Mouse (Mus musculus) frontal cortex, adult (tissue): ENCODE measurements at regions not wholly inside any gene's neighbourhood (a gene's known extent, or its start where the extent isn't known, plus 50 kb on each side); places are given as distances from the start of the nearest gene placed in this dataset.
"Not testable (repeated sequence)": the region's sequence is repeated elsewhere in the genome, so short reads cannot be mapped to it uniquely, and the experiment has no call there.

ENCODE experiments used
- ATAC-seq: cut with Nextera tagmentation; 2 replicates; pipeline ENCODE4 v1.9.2; 2017; ENCODE audit warnings: mild to moderate bottlenecking, moderate library complexity, mixed read lengths; ENCODE audit not compliant: low TSS enrichment

DNA sequence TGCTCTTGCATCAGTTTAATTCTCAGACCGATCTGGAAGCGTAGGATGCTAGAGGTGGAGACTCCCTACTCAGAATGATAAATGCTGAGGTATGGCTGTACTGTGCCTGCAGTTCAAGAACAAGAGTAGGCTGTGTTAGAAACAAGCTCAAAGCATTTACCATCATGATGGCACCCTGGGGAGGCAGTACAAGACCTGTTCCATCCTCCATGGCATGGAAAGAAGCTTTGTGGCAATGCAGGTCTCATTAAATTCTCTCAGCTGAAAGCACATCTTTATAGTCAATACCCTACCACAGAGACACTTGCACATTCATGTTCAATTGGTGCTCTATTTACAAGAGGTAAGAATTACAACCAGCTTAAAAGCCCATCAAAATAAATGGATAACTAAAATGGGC is 209.5 kb downstream of the Tbl1xr1 start:
- ATAC-seq = no peak

GRCm38 (mm10) chr3:22293466-22293865 is 217.0 kb downstream of the Tbl1xr1 start:
- ATAC-seq = no peak

DNA sequence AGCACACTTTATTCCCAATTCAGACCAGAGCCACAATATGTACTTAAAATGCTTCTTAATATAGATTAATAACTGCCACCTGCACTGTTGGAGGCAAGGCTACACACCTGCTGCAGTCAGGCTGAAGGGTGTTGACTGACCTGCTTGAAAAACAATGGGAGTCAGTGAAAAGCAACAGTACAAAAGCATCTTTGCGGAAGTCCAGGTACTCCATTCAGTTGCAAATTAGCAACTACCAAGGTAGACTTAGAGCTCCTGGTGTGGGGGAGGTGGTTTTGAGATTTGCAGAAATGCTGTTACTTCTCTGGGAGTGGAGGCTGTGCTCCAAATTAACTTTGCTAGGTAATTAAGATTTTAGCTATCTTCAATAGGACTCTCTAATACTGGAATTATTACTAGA is 217.6 kb downstream of the Tbl1xr1 start:
- not testable (repeated sequence) for ATAC-seq

DNA sequence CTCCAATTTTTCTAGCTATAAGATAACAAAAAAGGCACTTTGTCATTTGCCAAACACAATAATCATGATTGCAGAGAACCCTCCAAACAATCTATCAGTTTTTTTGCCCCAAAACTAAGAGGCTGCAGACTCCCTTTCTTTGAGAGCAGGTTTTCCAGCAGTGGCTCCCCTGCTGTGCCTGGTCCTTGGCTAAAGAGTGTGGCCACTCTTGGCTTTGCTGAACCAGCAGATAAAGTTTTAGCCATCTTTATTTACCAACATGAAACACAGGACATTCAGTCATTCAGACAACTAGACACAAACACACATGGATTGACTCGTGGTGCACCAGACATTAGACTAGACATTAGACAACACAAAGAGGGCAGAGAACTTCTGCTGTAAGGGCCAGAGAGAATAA is 220.5 kb downstream of the Tbl1xr1 start:
- not testable (repeated sequence) for ATAC-seq

GRCm38 (mm10) chr3:22297831-22298230 is 221.4 kb downstream of the Tbl1xr1 start:
- ATAC-seq = not testable (repeated sequence)

DNA sequence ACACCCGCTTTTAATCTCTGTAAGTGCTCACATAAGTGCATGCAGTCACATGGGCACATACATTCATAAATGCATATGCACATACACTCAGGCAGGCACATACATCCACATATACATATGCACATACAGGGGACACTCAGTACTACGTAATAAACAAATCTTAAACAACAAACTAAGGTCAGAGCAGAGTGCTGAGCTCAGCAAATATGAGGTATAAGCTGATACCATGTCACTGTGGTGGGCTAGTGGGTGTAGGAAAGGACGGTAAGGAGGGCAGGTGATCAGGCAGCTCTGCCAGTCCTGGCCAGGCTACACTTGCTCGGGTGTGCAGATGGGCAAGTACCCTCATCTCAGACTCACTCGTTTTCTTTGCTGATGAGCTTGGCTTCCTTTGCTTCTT is 224.1 kb downstream of the Tbl1xr1 start:
- ATAC-seq = no peak

GRCm38 (mm10) chr3:22301991-22302517 is 225.6 kb downstream of the Tbl1xr1 start:
- no peak for ATAC-seq

DNA sequence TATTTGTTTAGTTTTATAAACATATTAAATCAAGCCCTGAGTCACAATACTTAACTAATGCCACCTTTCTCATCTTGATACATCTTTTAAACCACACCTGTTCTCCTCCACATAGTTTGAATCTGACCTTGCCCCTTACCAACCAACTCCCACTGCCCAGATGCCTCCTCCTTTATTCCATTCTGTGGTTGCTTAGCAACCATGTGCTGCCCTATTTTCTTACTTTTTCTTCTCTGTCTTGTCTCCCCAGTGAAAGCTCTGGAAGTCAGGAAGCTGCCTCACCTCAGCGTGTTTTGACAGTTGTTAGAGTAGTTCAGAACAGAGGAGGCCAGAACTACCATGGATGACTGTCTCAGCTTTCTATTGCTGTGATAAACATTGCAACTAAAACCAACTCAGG is 227.7 kb downstream of the Tbl1xr1 start:
- peak; percentile 68 for ATAC-seq

- no peak for ATAC-seq
Measured at GRCm38 (mm10) chr3:22306624-22307023, 230.2 kb downstream of the Tbl1xr1 start.

- ATAC-seq = peak; percentile 77
Measured at GRCm38 (mm10) chr3:22308962-22309361, 232.5 kb downstream of the Tbl1xr1 start.

DNA sequence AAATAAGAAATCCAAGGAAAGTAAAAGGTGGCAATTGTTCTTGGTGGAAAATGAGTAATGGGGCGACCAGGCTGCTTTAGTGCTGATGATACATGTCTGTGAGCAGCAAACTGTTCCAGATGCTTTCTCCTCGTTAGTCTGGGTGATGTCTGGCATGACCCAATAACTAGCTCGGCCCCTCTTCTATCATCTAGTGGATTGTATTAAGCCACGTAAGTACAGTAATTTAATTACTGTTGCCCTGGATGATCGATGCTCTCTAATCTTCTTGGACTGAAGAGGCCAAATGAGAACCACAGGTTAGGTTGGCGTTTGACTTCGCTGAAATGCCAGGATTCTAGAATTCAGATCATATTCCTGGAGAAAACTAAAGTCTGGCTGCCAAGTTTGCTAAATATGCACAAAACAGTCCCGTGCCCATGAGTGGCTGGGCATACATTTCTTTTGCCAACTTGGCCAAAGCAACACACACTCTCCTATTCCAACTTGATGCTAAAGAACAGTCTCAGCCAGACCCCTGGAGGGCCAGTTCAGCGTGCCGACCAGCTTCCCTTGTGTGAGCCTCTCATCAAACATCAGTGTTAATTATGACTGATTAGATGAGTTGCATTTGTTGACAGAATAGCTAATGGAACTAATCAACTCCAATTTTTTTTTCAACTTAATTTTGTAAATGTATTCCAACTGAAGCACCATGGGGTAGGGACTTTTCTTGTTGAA is 240.2 kb downstream of the Tbl1xr1 start:
- no peak for ATAC-seq

GRCm38 (mm10) chr3:22320425-22320824 is 244.0 kb downstream of the Tbl1xr1 start:
- ATAC-seq = not testable (repeated sequence)

DNA sequence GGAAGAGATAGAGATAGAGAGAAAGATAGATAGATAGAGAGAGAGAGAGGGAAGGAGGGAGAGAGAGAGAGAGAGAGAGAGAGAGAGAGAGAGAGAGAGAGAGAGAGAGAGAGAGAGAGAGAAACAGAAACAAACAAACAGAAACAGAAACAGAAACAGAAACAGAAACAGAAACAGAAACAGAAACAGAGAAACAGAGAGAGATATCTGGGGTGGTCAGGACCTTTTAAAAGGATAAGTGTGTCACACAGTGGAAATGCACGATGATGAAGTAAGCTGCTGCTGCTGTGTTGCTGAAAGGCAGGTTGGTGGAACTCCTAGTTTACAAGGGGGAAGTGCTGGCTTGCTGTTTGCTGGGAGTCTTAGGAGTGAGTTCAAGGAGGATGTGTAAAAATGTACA is 254.8 kb downstream of the Tbl1xr1 start:
- no peak for ATAC-seq
